ENCODE assay signal across 22 mouse cellular contexts in the genomic region with DNA sequence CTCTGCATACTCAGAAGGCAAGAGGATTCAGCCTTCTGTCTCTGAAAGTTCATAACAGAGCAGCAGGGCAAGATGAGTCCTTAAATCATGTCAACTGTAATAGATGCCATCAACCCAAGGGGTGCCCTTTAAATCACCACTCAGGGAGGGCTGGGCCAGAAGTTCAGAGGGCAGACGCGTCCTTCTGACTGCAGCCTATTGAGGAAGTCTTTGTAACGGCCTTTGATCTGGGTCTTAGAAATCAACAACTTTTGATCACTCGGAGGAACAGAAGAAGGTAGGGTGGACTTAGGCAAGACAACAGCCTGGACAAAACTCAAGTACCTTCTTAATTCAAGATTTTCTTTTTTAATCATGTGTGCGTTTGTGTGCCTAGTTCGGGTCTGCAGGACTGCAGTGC. TPM values are rescaled to one million over a fixed set of nuclear protein-coding genes. Genes with fewer than 3 reads are reported as not detected.
DNase-seq lines count a peak whose midpoint lies in the region; ATAC-seq lines count a peak whose summit lies in the region.
"Had no signal": no experiment of that assay in that cellular context is flagged by ENCODE, and none has a peak within 500 bp of the region (broad histone marks: within the 10 kb centered on the region; RNA-seq: fewer than 3 reads in every experiment).

No protein-coding gene starts in this region.

- no peaks in the 10 kb centered on the region for H3K36me3 ChIP-seq in kidney, embryonic 14.5 days (ENCODE audit: control insufficient read depth, insufficient read depth, low read length)
- H3K36me3 ChIP-seq in kidney, embryonic 16.5 days (ENCODE audit: insufficient read depth, low read length): no peaks in the 10 kb centered on the region
- H3K36me3 ChIP-seq: forebrain, embryonic 10.5 days; hindbrain, embryonic 12.5 days; hindbrain, embryonic 15.5 days had no signal

- no peak overlapping the region for H3K27ac ChIP-seq in kidney, embryonic 14.5 days (ENCODE audit: low read depth, low read length)
- no peak overlapping the region for H3K27ac ChIP-seq in kidney, embryonic 16.5 days (ENCODE audit: low read length)
- H3K27ac ChIP-seq: forebrain, embryonic 10.5 days; forebrain, embryonic 13.5 days; gastrocnemius, adult 2 months; hindbrain, embryonic 12.5 days; hindbrain, embryonic 15.5 days had no signal

- H3K4me2 ChIP-seq in kidney, embryonic 14.5 days (replicated peaks; ENCODE audit: low read depth, low read length): no peak overlapping the region
- no peak overlapping the region for H3K4me2 ChIP-seq in kidney, embryonic 16.5 days (replicated peaks; ENCODE audit: low read depth, low read length)
- H3K4me2 ChIP-seq: forebrain, embryonic 13.5 days; heart, embryonic 11.5 days; hindbrain, embryonic 12.5 days; hindbrain, embryonic 15.5 days had no signal

- H3K4me3 ChIP-seq in kidney, embryonic 14.5 days (ENCODE audit: low read length): no peak overlapping the region
- no peak overlapping the region for H3K4me3 ChIP-seq in kidney, embryonic 16.5 days (ENCODE audit: low read length)
- H3K4me3 ChIP-seq: forebrain, embryonic 10.5 days; forebrain, embryonic 13.5 days; gastrocnemius, adult 2 months; hindbrain, embryonic 12.5 days; hindbrain, embryonic 15.5 days had no signal

- peak; percentile 13 for DNase-seq in embryo, embryonic 10 days (ENCODE audit: low spot score)
- no peak for DNase-seq in embryo, embryonic 10.5 days (ENCODE audit: low spot score)
- peak; percentile 43 to 65 for DNase-seq in kidney, adult 8-10 months
- DNase-seq in kidney, postnatal 36 days: peak; percentile 55 to 57
- peak; percentile 4 for DNase-seq in T-cell, adult 2 months (ENCODE audit: low spot score)
- DNase-seq in frontal cortex, postnatal 14 days (ENCODE audit: low spot score in 2 of 2): no peak
- DNase-seq: adrenal gland, adult 2 months; adrenal gland, postnatal 14 days; cerebellum, adult 11 months; cerebellum, adult 2 months; cerebellum, adult 9-11 months; cerebellum, postnatal 25 days; gastrocnemius, adult 2 months; gastrocnemius, postnatal 14 days had no signal

- ATAC-seq in kidney, embryonic 14.5 days (ENCODE audit: low FRiP score, low TSS enrichment): no peak
- no peak for ATAC-seq in kidney, embryonic 16.5 days (ENCODE audit: low FRiP score, low TSS enrichment)
- ATAC-seq: forebrain, embryonic 13.5 days; forebrain, embryonic 16.5 days had no signal

- H3K27me3 ChIP-seq in kidney, embryonic 14.5 days (ENCODE audit: control insufficient read depth, insufficient read depth, low read length): no peaks in the 10 kb centered on the region
- no peaks in the 10 kb centered on the region for H3K27me3 ChIP-seq in kidney, embryonic 16.5 days (ENCODE audit: insufficient read depth, low read length)
- H3K27me3 ChIP-seq: forebrain, embryonic 13.5 days; hindbrain, embryonic 12.5 days; hindbrain, embryonic 15.5 days had no signal

- no peak overlapping the region for H3K9ac ChIP-seq in kidney, embryonic 14.5 days (ENCODE audit: low read depth, low read length)
- H3K9ac ChIP-seq in kidney, embryonic 16.5 days (replicated peaks; ENCODE audit: low read length): no peak overlapping the region
- H3K9ac ChIP-seq: forebrain, embryonic 13.5 days; hindbrain, embryonic 12.5 days; hindbrain, embryonic 15.5 days had no signal

- 48% methylated on average over 6 of the region's 6 CpGs for WGBS in kidney, embryonic 14.5 days
- WGBS in kidney, embryonic 16.5 days: 48% methylated on average over 6 of the region's 6 CpGs

- peaks cover 22% of the 10 kb centered on the region for H3K4me1 ChIP-seq in kidney, embryonic 14.5 days (ENCODE audit: control insufficient read depth, insufficient read depth, low read length)
- H3K4me1 ChIP-seq in kidney, embryonic 16.5 days (ENCODE audit: insufficient read depth, low read length): peaks cover 28% of the 10 kb centered on the region

- H3K9me3 ChIP-seq in kidney, embryonic 14.5 days (ENCODE audit: control insufficient read depth, low read length): no peaks in the 10 kb centered on the region
- H3K9me3 ChIP-seq in kidney, embryonic 16.5 days (ENCODE audit: low read length): no peaks in the 10 kb centered on the region
- H3K9me3 ChIP-seq: forebrain, embryonic 10.5 days; forebrain, embryonic 13.5 days; hindbrain, embryonic 12.5 days; hindbrain, embryonic 15.5 days had no signal

RNA-seq across cellular contexts. Expression of a gene that starts 41.3 kb away (rescaled TPM):
- 15.3 and 17.3 TPM in 2 replicates for polyA plus RNA-seq in kidney, embryonic 14.5 days (2014; fragmentation: Nextera tagmentation; extraction: Ambion mirVana)
- polyA plus RNA-seq in kidney, embryonic 16.5 days (2015; fragmentation: Nextera tagmentation; extraction: Ambion mirVana): 41.6 and 48.3 TPM in 2 replicates

Comparison
In these comparisons a context has a peak if more than half of its experiments do, and no peak if none do; other contexts are left out.
1. DNase-seq: peak in embryo, embryonic 10 days (single experiment), kidney, adult 8-10 months (2 of 2), kidney, postnatal 36 days (2 of 2) and T-cell, adult 2 months (single experiment); none in embryo, embryonic 10.5 days (single experiment) and frontal cortex, postnatal 14 days (0 of 2).